Mouse (Mus musculus) olfactory bulb, adult 2 months (tissue): ENCODE results near the gene Sertad1.

ENCODE experiments used
- CTCF ChIP-seq: fragments of 200-500 bp; IDR thresholded peaks from 2 replicates; pipeline ENCODE4 v1.5.1; 2012; ENCODE audit warnings: low read depth, mild to moderate bottlenecking, low read length, moderate library complexity; ENCODE audit not compliant: insufficient read depth
- POLR2A ChIP-seq: fragments of 200-500 bp; IDR thresholded peaks from 2 replicates; pipeline ENCODE4 v1.6.1; 2012; ENCODE audit warnings: mild to moderate bottlenecking, low read depth, low read length, moderate library complexity; ENCODE audit not compliant: insufficient read depth

DNA sequence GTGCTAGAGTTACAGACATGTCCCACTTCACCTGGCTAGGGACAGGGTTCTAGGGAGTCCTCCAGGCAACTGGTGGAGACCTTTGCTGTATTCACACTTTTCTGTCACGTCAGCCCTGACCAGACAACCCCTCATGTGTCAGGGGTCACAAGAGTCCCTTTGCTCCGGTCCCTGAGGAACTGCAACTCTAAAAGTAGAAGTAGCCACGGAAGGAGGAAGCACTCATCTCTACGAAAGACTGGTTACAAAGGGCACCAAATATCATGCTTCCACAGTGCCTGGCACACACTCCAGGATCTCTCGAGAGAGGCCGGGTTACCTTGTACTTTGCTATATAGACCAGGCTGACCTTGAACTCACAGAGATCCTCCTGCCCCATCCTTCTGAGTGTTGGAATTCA, 49.9 kb downstream of the Sertad1 start:
- TF ChIP-seq CTCF (no peak), POLR2A (no peak)
